ENCODE assay signal across 25 mouse cellular contexts in the genomic region with DNA sequence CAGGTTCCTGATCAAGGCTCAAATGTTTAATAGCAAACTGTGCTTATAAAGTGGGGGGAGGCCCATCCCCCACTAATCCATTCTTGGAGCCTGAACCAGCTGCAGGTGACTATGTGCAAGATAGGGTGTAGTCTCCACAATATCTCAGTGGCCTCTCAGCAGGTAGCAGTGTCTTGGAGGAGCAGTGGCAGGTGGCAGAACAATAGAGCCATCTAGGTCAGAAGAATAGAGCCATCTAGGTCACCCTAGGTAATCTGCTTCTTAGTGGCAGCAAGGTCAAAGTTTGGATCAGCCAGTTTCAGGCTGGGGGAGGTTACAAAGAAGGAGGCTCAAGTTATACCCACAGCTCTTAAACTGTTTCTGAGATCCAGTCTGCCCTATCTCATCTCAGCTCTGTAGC. TPM values are rescaled to one million over a fixed set of nuclear protein-coding genes. Genes with fewer than 3 reads are reported as not detected.
DNase-seq lines count a peak whose midpoint lies in the region; ATAC-seq and TF ChIP-seq lines count a peak whose summit lies in the region.
"Had no signal": no experiment of that assay in that cellular context is flagged by ENCODE, and none has a peak within 500 bp of the region (broad histone marks: within the 10 kb centered on the region; RNA-seq: fewer than 3 reads in every experiment).

No protein-coding gene starts in this region.

- H3K27ac ChIP-seq in ES-Bruce4 (ENCODE audit: insufficient read depth, low read length), result peak overlapping the region; percentile 78
- peak overlapping the region; percentile 81; the same call in 1 of the 2 replicates for H3K27ac ChIP-seq in ES-E14 (ENCODE audit: insufficient read depth, low read depth, low read length, poor library complexity, severe bottlenecking)
- no peak overlapping the region for H3K27ac ChIP-seq in intestine, embryonic 16.5 days (ENCODE audit: low read length)
- H3K27ac ChIP-seq: embryonic facial prominence, embryonic 10.5 days; embryonic facial prominence, embryonic 12.5 days; forebrain, embryonic 13.5 days; forebrain, embryonic 15.5 days had no signal

- no peaks in the 10 kb centered on the region for H3K27me3 ChIP-seq in ES-Bruce4 (ENCODE audit: control insufficient read depth, insufficient read depth, low read length, poor library complexity, severe bottlenecking)
- no peaks in the 10 kb centered on the region for H3K27me3 ChIP-seq in intestine, embryonic 16.5 days (replicated peaks; ENCODE audit: control insufficient read depth, insufficient read depth, low read length)
- H3K27me3 ChIP-seq: CH12.LX; embryonic facial prominence, embryonic 12.5 days; forebrain, embryonic 13.5 days; forebrain, embryonic 15.5 days had no signal

- no peak overlapping the region for H3K4me2 ChIP-seq in intestine, embryonic 16.5 days (ENCODE audit: low read depth, low read length)
- H3K4me2 ChIP-seq: embryonic facial prominence, embryonic 12.5 days; forebrain, embryonic 13.5 days; forebrain, embryonic 15.5 days had no signal

- in situ Hi-C loops in ES-E14 (cut with MboI; ENCODE audit: low sequenced_read_pairs in 2 of 2, unreplicated experiment in 2 of 2), result no loop called here

- peak; percentile 93 for TF ChIP-seq EP300 in ES-Bruce4 (IDR thresholded peaks at IDR 0.05; ENCODE audit: insufficient read depth, low read depth, low read length)

- no peak for TF ChIP-seq CTCF in ES-Bruce4 (IDR thresholded peaks at IDR 0.05; ENCODE audit: low read depth, low read length)

- no peak for ATAC-seq in intestine, embryonic 16.5 days
- ATAC-seq: CD4-positive, CD25-positive, alpha-beta regulatory T cell, adult 4 months; forebrain, embryonic 13.5 days; forebrain, embryonic 15.5 days; forebrain, postnatal 0 days had no signal

- peaks cover 18% of the 10 kb centered on the region for H3K9me3 ChIP-seq in ES-Bruce4 (replicated peaks; ENCODE audit: control insufficient read depth, insufficient read depth, low read length, poor library complexity, severe bottlenecking)
- H3K9me3 ChIP-seq in ES-E14 (ENCODE audit: control insufficient read depth, insufficient read depth, low read depth, low read length), result peaks cover 5% of the 10 kb centered on the region
- H3K9me3 ChIP-seq in intestine, embryonic 16.5 days (ENCODE audit: control insufficient read depth, low read length), result no peaks in the 10 kb centered on the region
- H3K9me3 ChIP-seq: embryonic facial prominence, embryonic 10.5 days; embryonic facial prominence, embryonic 12.5 days; forebrain, embryonic 13.5 days; forebrain, embryonic 15.5 days had no signal

- H3K4me3 ChIP-seq in ES-Bruce4 (ENCODE audit: low read depth, low read length), result no peak overlapping the region
- no peak overlapping the region for H3K4me3 ChIP-seq in ES-E14 (ENCODE audit: insufficient read depth in 1 of 2, low read depth in 1 of 2, low read length in 2 of 2, poor library complexity in 1 of 2, severe bottlenecking in 1 of 2)
- H3K4me3 ChIP-seq in intestine, embryonic 16.5 days (ENCODE audit: low read length), result no peak overlapping the region
- H3K4me3 ChIP-seq: embryonic facial prominence, embryonic 10.5 days; embryonic facial prominence, embryonic 12.5 days; forebrain, embryonic 13.5 days; forebrain, embryonic 15.5 days had no signal

- no peaks in the 10 kb centered on the region for H3K4me1 ChIP-seq in ES-Bruce4 (ENCODE audit: control insufficient read depth, insufficient read depth, low read length)
- 0 out of 4 replicates have a peak, but pooled peaks cover 0 to 3% of the 10 kb centered on the region in 2 experiments for H3K4me1 ChIP-seq in ES-E14 (ENCODE audit: control insufficient read depth in 2 of 2, insufficient read depth in 2 of 2, low read length in 2 of 2, poor library complexity in 1 of 2)
- no peaks in the 10 kb centered on the region for H3K4me1 ChIP-seq in intestine, embryonic 16.5 days (ENCODE audit: control insufficient read depth, insufficient read depth, low read length)
- H3K4me1 ChIP-seq: embryonic facial prominence, embryonic 10.5 days; embryonic facial prominence, embryonic 12.5 days; forebrain, embryonic 13.5 days; forebrain, embryonic 15.5 days had no signal

- H3K36me3 ChIP-seq in ES-Bruce4 (ENCODE audit: control insufficient read depth, insufficient read depth, low read length, poor library complexity, severe bottlenecking), result no peaks in the 10 kb centered on the region
- H3K36me3 ChIP-seq in ES-E14 (ENCODE audit: control insufficient read depth, insufficient read depth, low read length, poor library complexity, severe bottlenecking), result no peaks in the 10 kb centered on the region; the same call in 1 of the 2 replicates
- H3K36me3 ChIP-seq in intestine, embryonic 16.5 days (ENCODE audit: control insufficient read depth, insufficient read depth, low read length), result no peaks in the 10 kb centered on the region
- H3K36me3 ChIP-seq: embryonic facial prominence, embryonic 10.5 days; embryonic facial prominence, embryonic 12.5 days; forebrain, embryonic 15.5 days had no signal

- H3K9ac ChIP-seq in ES-Bruce4 (ENCODE audit: low read depth, poor library complexity, severe bottlenecking) (no peak overlapping the region), ES-E14 (ENCODE audit: insufficient read depth, low read depth, low read length, poor library complexity, severe bottlenecking) (no peak overlapping the region)
- H3K9ac ChIP-seq in intestine, embryonic 16.5 days (ENCODE audit: low read depth, low read length), result no peak overlapping the region
- H3K9ac ChIP-seq: embryonic facial prominence, embryonic 12.5 days; forebrain, embryonic 13.5 days; forebrain, embryonic 15.5 days; forebrain, postnatal 0 days had no signal

- TF ChIP-seq POLR2A in ES-Bruce4 (IDR thresholded peaks at IDR 0.05; ENCODE audit: insufficient read depth, low read length), result no peak

- DNase-seq in ES-E14 (ENCODE audit: low read depth, low spot score) (peak; percentile 44), ZHBTc4 (ENCODE audit: low read depth, low spot score) (peak; percentile 90)
- DNase-seq in kidney, adult 11 months, result no peak
- DNase-seq: adrenal gland, adult 2 months; adrenal gland, postnatal 10 days; adrenal gland, postnatal 25 days; B cell, adult 2 months; cerebellum, adult 11-12 months; cerebellum, adult 2 months; cerebellum, adult 9-10 months; cerebellum, postnatal 10 days; cerebellum, postnatal 25 days; forebrain, postnatal 0 days had no signal

TF ChIP-seq in ES-E14, 5 proteins besides CTCF, POLR2A, EP300 and RAD21:
- no peak for TF ChIP-seq MAFK (IDR thresholded peaks at IDR 0.05; ENCODE audit: insufficient read depth, low read depth, low read length)
- no peak for TF ChIP-seq ZC3H11A (IDR thresholded peaks at IDR 0.05; ENCODE audit: borderline replicate concordance, low read depth, low read length)
- TF ChIP-seq HCFC1 (IDR thresholded peaks at IDR 0.05; ENCODE audit: borderline replicate concordance, insufficient read depth, low read length), result no peak
- no peak for TF ChIP-seq ZNF384 (IDR thresholded peaks at IDR 0.05; ENCODE audit: low read depth, low read length)
- TF ChIP-seq CHD2 (IDR thresholded peaks at IDR 0.05; ENCODE audit: low read depth, low read length), result no peak; the same call in 1 of the 2 replicates

RNA-seq across cellular contexts. Expression of gene Vmn1r214, which starts 5.4 kb away (rescaled TPM):
- polyA plus RNA-seq in ES-Bruce4 (2011; ENCODE audit: insufficient read depth, insufficient read length, low read depth, missing spikeins), result not detected in 2 replicates
- not detected in 2 replicates for total RNA-seq in ES-E14 (2012; rRNA removed)
- polyA plus RNA-seq in intestine, embryonic 16.5 days (2015; fragmentation: Nextera tagmentation; extraction: Ambion mirVana), result not detected in 2 replicates
- total RNA-seq: adrenal gland, adult 2 months; adrenal gland, postnatal 10 days; adrenal gland, postnatal 25 days; CH12.LX; forebrain, postnatal 0 days; MEL had no signal
- polyA plus RNA-seq: adrenal gland, adult 2 months; cerebellum, adult 2 months; cortical plate, adult 2 months; embryonic facial prominence, embryonic 10.5 days; embryonic facial prominence, embryonic 12.5 days; embryonic facial prominence, embryonic 14.5 days; forebrain, embryonic 11.5 days; forebrain, embryonic 13.5 days; forebrain, embryonic 15.5 days; forebrain, postnatal 0 days had no signal

RNA-seq across cellular contexts. Expression of gene Vmn1r213, which starts 17.4 kb away (rescaled TPM):
- polyA plus RNA-seq in ES-Bruce4 (2011; ENCODE audit: insufficient read depth, insufficient read length, low read depth, missing spikeins), result not detected in 2 replicates
- not detected in 2 replicates for total RNA-seq in ES-E14 (2012; rRNA removed)
- polyA plus RNA-seq in intestine, embryonic 16.5 days (2015; fragmentation: Nextera tagmentation; extraction: Ambion mirVana), result not detected in 2 replicates
- total RNA-seq: adrenal gland, adult 2 months; adrenal gland, postnatal 10 days; adrenal gland, postnatal 25 days; CH12.LX; forebrain, postnatal 0 days; MEL had no signal
- polyA plus RNA-seq: adrenal gland, adult 2 months; CD4-positive, CD25-positive, alpha-beta regulatory T cell, adult 4 months; cerebellum, adult 2 months; cortical plate, adult 2 months; embryonic facial prominence, embryonic 10.5 days; embryonic facial prominence, embryonic 12.5 days; embryonic facial prominence, embryonic 14.5 days; forebrain, embryonic 11.5 days; forebrain, embryonic 13.5 days; forebrain, embryonic 15.5 days; forebrain, postnatal 0 days had no signal

RNA-seq across cellular contexts. Expression of gene Vmn1r215, which starts 43.0 kb away (rescaled TPM):
- polyA plus RNA-seq in ES-Bruce4 (2011; ENCODE audit: insufficient read depth, insufficient read length, low read depth, missing spikeins), result not detected in 2 replicates
- not detected in 2 replicates for total RNA-seq in ES-E14 (2012; rRNA removed)
- polyA plus RNA-seq in intestine, embryonic 16.5 days (2015; fragmentation: Nextera tagmentation; extraction: Ambion mirVana), result not detected in 2 replicates
- total RNA-seq: adrenal gland, adult 2 months; adrenal gland, postnatal 10 days; adrenal gland, postnatal 25 days; CH12.LX; forebrain, postnatal 0 days; MEL had no signal
- polyA plus RNA-seq: adrenal gland, adult 2 months; CD4-positive, CD25-positive, alpha-beta regulatory T cell, adult 4 months; cerebellum, adult 2 months; cortical plate, adult 2 months; embryonic facial prominence, embryonic 10.5 days; embryonic facial prominence, embryonic 12.5 days; embryonic facial prominence, embryonic 14.5 days; forebrain, embryonic 11.5 days; forebrain, embryonic 13.5 days; forebrain, embryonic 15.5 days; forebrain, postnatal 0 days had no signal
